Mouse (Mus musculus) limb, embryonic 14.5 days (tissue): ENCODE measurements around the gene Vti1a. TPM values are rescaled to one million over a fixed set of nuclear protein-coding genes. Genes with fewer than 3 reads are reported as not detected.

Source experiments
- ATAC-seq: fragments of 200-750 bp; cut with Nextera tagmentation; 2 replicates; pipeline ENCODE4 v1.8.0; 2017; ENCODE audit warnings: low read depth, moderate number of reproducible peaks, moderate TSS enrichment; ENCODE audit not compliant: low FRiP score
- DNase-seq: peaks from one replicate; pipeline ENCODE4 v3.0.0-alpha.2; 2015; ENCODE audit warnings: low spot score
- H3K27ac ChIP-seq: fragments of 300-500 bp; sonication (generic); replicated peaks from 2 replicates; pipeline ENCODE4 v1.5.1; 2014; ENCODE audit warnings: low read depth, mild to moderate bottlenecking, low read length, moderate library complexity, mixed read lengths
- H3K27me3 ChIP-seq: fragments of 300-500 bp; sonication (generic); 2 replicates; pipeline ENCODE4 v1.6.1; 2014; ENCODE audit warnings: low read length, mixed read lengths; ENCODE audit not compliant: control insufficient read depth, insufficient read depth
- H3K36me3 ChIP-seq: fragments of 300-500 bp; sonication (generic); 2 replicates; pipeline ENCODE4 v1.6.1; 2014; ENCODE audit warnings: mild to moderate bottlenecking, low read length, moderate library complexity, mixed read lengths; ENCODE audit not compliant: control insufficient read depth, insufficient read depth
- H3K4me1 ChIP-seq: fragments of 300-500 bp; sonication (generic); 2 replicates; pipeline ENCODE4 v1.6.1; 2014; ENCODE audit warnings: antibody characterized with exemption, low read length, mixed read lengths; ENCODE audit not compliant: control insufficient read depth, insufficient read depth
- H3K4me2 ChIP-seq: fragments of 300-500 bp; sonication (generic); replicated peaks from 2 replicates; pipeline ENCODE4 v1.6.1; 2014; ENCODE audit warnings: low read depth, mild to moderate bottlenecking, low read length, moderate library complexity; ENCODE audit not compliant: severe bottlenecking
- H3K4me3 ChIP-seq: fragments of 300-500 bp; sonication (generic); replicated peaks from 2 replicates; pipeline ENCODE4 v1.5.1; 2014; ENCODE audit warnings: low read length
- H3K9ac ChIP-seq: fragments of 300-500 bp; sonication (generic); 2 replicates; pipeline ENCODE4 v1.6.1; 2014; ENCODE audit warnings: mild to moderate bottlenecking, low read depth, low read length, moderate library complexity; ENCODE audit not compliant: severe bottlenecking
- H3K9me3 ChIP-seq: fragments of 300-500 bp; sonication (generic); 2 replicates; pipeline ENCODE4 v1.6.1; 2016; ENCODE audit warnings: low read length; ENCODE audit not compliant: control insufficient read depth
- POLR2A ChIP-seq: fragments of 200-500 bp; IDR thresholded peaks from 2 replicates; pipeline ENCODE4 v1.8.0; 2012; ENCODE audit warnings: inconsistent platforms, mild to moderate bottlenecking, moderate library complexity, borderline replicate concordance; ENCODE audit not compliant: insufficient read depth, insufficient read length; ENCODE audit errors: extremely low read depth
- WGBS: fragments of 180-500 bp; shearing (Covaris S2); extraction: QIAGEN DNeasy Blood & Tissue Kit; methylation state at CpG from one replicate; pipeline ENCODE4 v1.1.7; 2014; 5-methylcytosine and 5-hydroxymethylcytosine counted together
- polyA plus RNA-seq, 2 experiments: library from polyadenylated mRNA; depleted of rRNA in 1 of 2; stranded (reverse) in 1 of 2; unstranded in 1 of 2; fragments of >200 nt; fragmentation: Nextera tagmentation in 1 of 2; extraction: Ambion mirVana in 1 of 2; gene quantifications; 2 replicates each; pipeline versions ENCODE4 v1.2.1 to v1.2.3; 2012 to 2014

Vti1a gene
- polyA plus RNA-seq, 2 experiments = 14.7 to 22.8 TPM

DNA sequence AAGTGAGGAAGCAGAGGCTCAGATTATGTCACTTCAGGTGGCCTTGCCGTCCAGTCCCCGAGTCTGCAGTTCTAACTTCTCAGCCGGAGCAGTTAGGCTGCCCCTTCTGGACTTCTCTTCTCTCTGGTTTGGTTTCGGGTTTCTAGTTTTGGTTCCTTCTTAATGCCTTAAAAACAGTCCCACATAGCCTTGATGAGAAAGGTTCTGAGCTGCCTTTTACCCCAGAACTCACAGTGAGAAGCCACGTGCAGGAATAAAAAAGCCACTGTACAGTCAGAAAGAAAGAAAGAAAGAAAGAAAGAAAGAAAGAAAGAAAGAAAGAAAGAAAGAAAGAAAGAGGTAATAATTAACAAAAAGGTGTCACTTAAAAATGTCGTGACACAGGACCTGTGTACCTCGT, 236.8 kb downstream of the Vti1a start:
- Histone ChIP-seq H3K9ac (no peak overlapping the region), H3K4me3 (no peak overlapping the region), H3K4me2 (no peak overlapping the region), H3K36me3 (no peaks in the 10 kb centered on the region), H3K4me1 (peaks cover 8% of the 10 kb centered on the region; the same call in 1 of the 2 replicates), H3K9me3 (no peaks in the 10 kb centered on the region), H3K27ac (no peak overlapping the region), H3K27me3 (no peaks in the 10 kb centered on the region)
- WGBS = 58% methylated on average over 7 of the region's 7 CpGs
- no peak for DNase-seq
- no peak for ATAC-seq
- no peak for TF ChIP-seq POLR2A

DNA sequence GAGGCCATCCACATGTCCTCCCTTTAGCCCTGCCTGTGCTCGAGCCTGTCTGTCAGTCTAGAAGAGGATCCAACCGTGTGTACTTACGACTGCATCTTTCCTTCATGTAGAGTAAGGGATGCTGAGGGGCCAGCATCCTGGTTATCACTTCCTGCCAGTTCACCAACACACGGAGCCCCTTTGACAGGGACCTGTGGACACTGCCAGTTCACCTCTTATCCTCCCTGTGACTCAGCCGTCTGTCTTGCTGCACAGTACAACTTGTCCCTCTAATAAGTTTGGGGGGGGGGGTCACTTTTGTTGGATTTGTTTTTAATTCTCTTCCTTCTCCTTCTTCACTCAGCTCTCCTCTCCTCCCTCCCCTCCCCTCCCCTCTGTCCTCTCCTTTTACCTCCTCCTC, 238.2 kb downstream of the Vti1a start:
- Histone ChIP-seq H3K9me3 (no peaks in the 10 kb centered on the region), H3K36me3 (no peaks in the 10 kb centered on the region), H3K4me3 (no peak overlapping the region), H3K9ac (no peak overlapping the region), H3K27ac (no peak overlapping the region), H3K4me1 (peaks cover 8% of the 10 kb centered on the region; the same call in 1 of the 2 replicates), H3K4me2 (no peak overlapping the region), H3K27me3 (no peaks in the 10 kb centered on the region)
- WGBS = 65% methylated on average over 5 of the region's 5 CpGs
- DNase-seq (no peak), ATAC-seq (no peak)
- TF ChIP-seq POLR2A = no peak

DNA sequence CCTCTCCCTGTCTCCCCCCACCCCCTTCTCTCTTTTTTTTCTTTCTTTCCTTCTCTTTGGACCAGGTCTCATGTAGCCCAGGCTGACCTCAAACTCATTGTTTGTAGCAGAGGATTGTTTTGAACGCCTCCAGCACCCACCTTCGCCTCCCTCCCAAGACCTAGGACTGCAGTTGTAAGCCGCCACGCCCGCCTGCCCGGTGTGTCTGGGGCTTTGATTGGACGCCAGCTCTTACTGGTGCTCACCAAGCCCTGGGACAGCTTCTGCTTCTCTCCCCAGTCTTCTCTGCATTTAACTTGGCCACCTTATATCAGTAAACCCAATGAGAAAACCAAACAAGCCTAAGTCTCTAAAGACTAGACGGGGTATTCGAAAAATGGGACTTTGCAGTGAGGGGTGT, 238.6 kb downstream of the Vti1a start:
- no peak for DNase-seq
- TF ChIP-seq POLR2A = no peak
- ATAC-seq = no peak
- no peaks in the 10 kb centered on the region for H3K36me3 ChIP-seq
- 78% methylated on average over 9 of the region's 9 CpGs for WGBS
- no peak overlapping the region for H3K9ac ChIP-seq
- no peak overlapping the region for H3K27ac ChIP-seq
- no peaks in the 10 kb centered on the region for H3K9me3 ChIP-seq
- no peak overlapping the region for H3K4me2 ChIP-seq
- H3K4me1 ChIP-seq = peaks cover 8% of the 10 kb centered on the region; the same call in 1 of the 2 replicates
- H3K4me3 ChIP-seq = no peak overlapping the region
- no peaks in the 10 kb centered on the region for H3K27me3 ChIP-seq

DNA sequence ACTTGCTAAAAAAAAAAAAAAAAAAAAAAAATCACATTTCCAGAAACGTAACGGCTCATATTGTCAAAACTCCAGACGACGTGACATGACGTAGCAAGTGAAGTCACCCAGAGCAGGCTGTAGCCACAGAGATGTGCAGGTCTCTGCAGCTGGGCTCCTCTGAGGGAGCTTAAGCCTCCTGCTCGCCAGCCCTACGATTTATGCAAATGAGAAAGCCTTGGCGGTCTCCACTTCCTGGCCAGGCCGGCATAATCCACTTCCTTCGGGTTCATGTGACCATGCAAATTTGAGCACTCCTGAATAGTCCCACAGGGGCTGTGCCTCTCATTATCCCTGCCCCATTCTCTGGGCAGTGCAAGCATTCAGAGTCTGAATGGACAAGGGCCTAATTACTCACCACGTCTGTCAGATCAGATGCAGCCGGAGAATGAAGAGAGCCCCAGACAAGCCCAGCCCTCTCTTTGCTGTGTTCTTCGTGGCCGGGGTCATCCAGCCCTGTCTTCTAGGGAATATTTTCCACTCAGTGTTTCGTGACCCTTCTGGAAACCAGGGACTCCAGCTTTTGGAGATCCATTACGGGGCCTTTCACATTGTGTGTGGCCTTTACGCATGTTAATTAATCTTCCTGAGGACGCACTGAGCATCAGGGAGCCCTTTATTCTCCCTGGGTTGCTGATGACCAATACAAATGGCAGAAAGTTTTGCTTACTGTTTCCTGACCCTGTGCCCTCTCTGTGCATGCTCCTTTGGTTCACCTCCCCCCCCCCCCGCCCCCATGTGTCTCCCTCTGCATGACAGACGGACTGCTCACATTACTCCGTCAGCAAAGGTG, 240.3 kb downstream of the Vti1a start:
- peak overlapping the region; percentile 20; the same call in 1 of the 2 replicates for H3K4me2 ChIP-seq
- no peak overlapping the region for H3K4me3 ChIP-seq
- ATAC-seq (peak; percentile 55), DNase-seq (peak; percentile 50)
- 21% methylated on average over 20 of the region's 21 CpGs for WGBS
- H3K27ac ChIP-seq = no peak overlapping the region
- peaks cover 20% of the 10 kb centered on the region for H3K4me1 ChIP-seq
- no peak for TF ChIP-seq POLR2A
- H3K9me3 ChIP-seq = no peaks in the 10 kb centered on the region
- H3K36me3 ChIP-seq = no peaks in the 10 kb centered on the region
- no peaks in the 10 kb centered on the region for H3K27me3 ChIP-seq
- H3K9ac ChIP-seq = no peak overlapping the region

DNA sequence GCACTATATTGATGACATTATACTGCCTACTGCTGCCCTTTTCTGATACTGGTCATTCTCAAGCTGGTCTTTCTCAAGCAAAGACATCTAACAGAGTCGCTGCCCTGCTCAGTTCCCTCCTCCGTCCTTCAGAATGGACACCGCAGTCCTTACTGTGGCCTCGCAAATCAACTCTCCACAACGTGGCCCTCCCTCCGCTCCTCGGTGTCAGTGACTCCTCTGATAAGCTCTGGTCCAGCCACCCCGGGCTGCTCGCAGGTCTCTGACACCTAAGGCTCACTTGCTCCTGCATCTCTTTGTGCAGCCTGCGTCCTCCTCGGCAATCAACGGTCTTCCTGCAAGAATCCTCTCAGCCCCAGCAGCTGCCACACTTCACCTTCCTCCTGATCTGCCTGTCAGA, 243.2 kb downstream of the Vti1a start:
- no peaks in the 10 kb centered on the region for H3K36me3 ChIP-seq
- no peak overlapping the region for H3K4me2 ChIP-seq
- no peak for TF ChIP-seq POLR2A
- H3K27ac ChIP-seq = no peak overlapping the region
- H3K4me1 ChIP-seq = peaks cover 37% of the 10 kb centered on the region
- no peak for DNase-seq
- no peaks in the 10 kb centered on the region for H3K9me3 ChIP-seq
- no peak overlapping the region for H3K4me3 ChIP-seq
- H3K27me3 ChIP-seq = no peaks in the 10 kb centered on the region
- 72% methylated on average over 12 of the region's 12 CpGs for WGBS
- no peak overlapping the region for H3K9ac ChIP-seq
- no peak for ATAC-seq
